Mouse (Mus musculus): Measurements from ENCODE around the gene Car5a.

DNA sequence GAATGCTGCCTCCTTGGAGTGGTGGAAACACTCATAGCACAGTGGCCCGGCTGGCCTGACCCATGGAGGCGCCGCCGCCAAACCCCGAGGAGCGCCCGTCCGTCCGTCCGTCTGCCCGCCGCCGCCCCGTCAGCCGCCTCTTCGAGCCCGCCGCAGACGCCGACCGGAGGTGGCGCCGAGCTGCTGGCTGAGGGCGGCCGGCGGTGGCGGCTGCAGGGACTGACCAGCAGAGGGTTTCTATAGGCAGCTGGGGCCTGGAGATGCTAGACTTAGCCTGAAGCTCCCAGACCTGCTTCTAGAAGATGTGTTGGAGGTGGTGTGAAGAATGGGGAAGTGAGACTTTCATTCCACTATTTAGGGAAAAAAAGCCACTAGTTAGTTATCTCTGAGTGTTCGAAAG, 29.2 kb upstream of the Car5a start:
- TF ChIP-seq CHD2 (IDR thresholded peaks at IDR 0.05; ENCODE audit: low read depth, low read length) (no peak), ZNF384 (IDR thresholded peaks at IDR 0.05; ENCODE audit: low read depth, low read length) (no peak), MAFK (IDR thresholded peaks at IDR 0.05; ENCODE audit: insufficient read depth, low read depth, low read length) (no peak), HCFC1 (IDR thresholded peaks at IDR 0.05; ENCODE audit: borderline replicate concordance, insufficient read depth, low read length) (no peak), ZC3H11A (IDR thresholded peaks at IDR 0.05; ENCODE audit: borderline replicate concordance, low read depth, low read length) (no peak)
